ENCODE assay signal across 1 mouse cellular context in the genomic region with DNA sequence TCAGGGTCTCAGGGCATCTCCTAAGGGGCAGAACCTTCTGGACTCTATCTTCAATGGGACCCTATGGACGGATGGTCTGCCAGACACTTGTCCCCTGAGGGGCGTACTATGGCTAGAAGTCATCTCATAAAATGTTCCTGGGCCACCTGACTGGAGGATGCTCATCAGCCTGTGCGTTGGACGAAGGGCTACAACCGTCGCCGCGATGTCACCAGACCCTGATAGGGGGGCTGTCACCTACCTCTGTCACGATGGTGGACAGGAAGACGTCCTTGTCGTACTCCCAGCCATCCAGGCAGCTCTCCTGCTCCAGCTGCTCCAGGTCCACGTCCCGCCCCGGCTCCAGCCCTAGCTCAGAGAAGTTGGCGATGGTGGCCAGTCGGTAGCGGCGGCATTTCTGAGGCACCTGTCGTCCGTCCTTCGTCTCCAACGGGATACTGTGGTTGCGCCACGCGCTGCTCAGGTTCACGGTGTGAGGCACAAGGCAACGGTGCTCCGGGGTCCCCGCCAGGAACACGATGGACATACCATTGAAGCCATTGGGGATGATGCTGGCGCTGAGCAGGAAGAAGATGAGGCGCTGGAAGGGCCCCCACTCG.
TF ChIP-seq lines count a peak whose summit lies in the region.

No protein-coding gene starts in this region.

TF ChIP-seq in MEL, 35 proteins besides CTCF, POLR2A, EP300 and RAD21 (continued from another document):
- TF ChIP-seq MEF2A (IDR thresholded peaks at IDR 0.05; ENCODE audit: extremely low read depth, insufficient replicate concordance, low read depth, low read length, poor library complexity, severe bottlenecking) (no peak), NRF1 (IDR thresholded peaks at IDR 0.05; ENCODE audit: insufficient read depth, low read depth, low read length, poor library complexity, severe bottlenecking) (no peak), HCFC1 (IDR thresholded peaks at IDR 0.05; ENCODE audit: low read depth, low read length) (no peak), SMC3 (IDR thresholded peaks at IDR 0.05; ENCODE audit: low read depth, low read length) (no peak), POLR2AphosphoS5 (IDR thresholded peaks at IDR 0.05; ENCODE audit: borderline replicate concordance, low read depth, low read length) (no peak)
